Mouse (Mus musculus) bone marrow, adult 2 months (tissue): ENCODE data around the gene Eif2s1. TPM values are rescaled to one million over a fixed set of nuclear protein-coding genes. Genes with fewer than 3 reads are reported as not detected.

Source experiments
- H3K27ac ChIP-seq: fragments of 200-500 bp; 2 replicates; pipeline ENCODE4 v1.5.1; 2012; ENCODE audit warnings: low read depth, mild to moderate bottlenecking, control low read depth, inconsistent platforms, low read length; ENCODE audit not compliant: control insufficient read depth, poor library complexity, insufficient read depth
- H3K4me1 ChIP-seq: fragments of 200-500 bp; 2 replicates; pipeline ENCODE4 v1.6.1; 2011; ENCODE audit warnings: low read length; ENCODE audit not compliant: control insufficient read depth, insufficient read depth
- H3K4me3 ChIP-seq: fragments of 200-500 bp; replicated peaks from 2 replicates; pipeline ENCODE3; 2011; ENCODE audit warnings: mild to moderate bottlenecking, low read depth, low read length, control low read depth; ENCODE audit not compliant: control insufficient read depth
- CTCF ChIP-seq: fragments of 200-500 bp; IDR thresholded peaks from 2 replicates; pipeline ENCODE4 v1.5.1; 2011; ENCODE audit warnings: low read length, control low read depth; ENCODE audit not compliant: control insufficient read depth, insufficient read depth
- POLR2A ChIP-seq: fragments of 200-500 bp; IDR thresholded peaks from 2 replicates; pipeline ENCODE4 v1.6.1; 2011; ENCODE audit warnings: low read depth, mild to moderate bottlenecking, control low read depth, low read length, borderline replicate concordance; ENCODE audit not compliant: control insufficient read depth
- WGBS: fragments of 180-500 bp; shearing (Covaris S2); methylation state at CpG from one replicate; pipeline ENCODE4 v1.1.7; 2018; 5-methylcytosine and 5-hydroxymethylcytosine counted together
- polyA plus RNA-seq: library from polyadenylated mRNA; stranded (reverse); fragments of >200 nt; gene quantifications from 2 replicates; pipeline ENCODE4 v1.2.4, GENCODE M21; 2011; ENCODE audit warnings: low replicate concordance; ENCODE audit not compliant: missing spikeins, insufficient read depth, insufficient read length

Eif2s1 gene
- polyA plus RNA-seq, 1 experiment, result 43.2 TPM

DNA sequence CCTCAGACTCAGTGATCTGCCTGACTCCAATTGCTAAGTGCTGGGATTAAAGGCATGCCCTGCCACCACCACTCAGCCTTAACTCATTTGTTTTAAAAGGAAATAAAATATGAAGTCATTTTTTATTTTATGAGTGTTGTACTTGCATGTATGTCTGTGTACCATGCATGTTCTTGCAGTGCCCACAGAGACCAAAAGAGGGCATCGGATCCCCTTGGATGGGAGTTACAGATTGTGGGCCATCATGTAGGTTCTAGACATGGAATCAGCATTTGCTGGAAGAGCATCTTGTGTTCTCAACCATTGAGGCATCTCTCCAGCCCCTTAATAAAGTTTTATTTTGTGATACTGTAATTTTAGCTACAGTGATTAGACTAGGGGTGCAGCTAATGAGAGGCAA is 3.8 kb downstream of the Eif2s1 start:
- WGBS, result 91% methylated on average over 1 of the region's 1 CpGs
- Histone ChIP-seq H3K4me3 (no peak overlapping the region), H3K4me1 (no peaks in the 10 kb centered on the region; the same call in 1 of the 2 replicates), H3K27ac (no peak overlapping the region)
- TF ChIP-seq POLR2A, result no peak
- 0 out of 2 replicates have a peak, but pooled peaks have one; percentile 23 for TF ChIP-seq CTCF

DNA sequence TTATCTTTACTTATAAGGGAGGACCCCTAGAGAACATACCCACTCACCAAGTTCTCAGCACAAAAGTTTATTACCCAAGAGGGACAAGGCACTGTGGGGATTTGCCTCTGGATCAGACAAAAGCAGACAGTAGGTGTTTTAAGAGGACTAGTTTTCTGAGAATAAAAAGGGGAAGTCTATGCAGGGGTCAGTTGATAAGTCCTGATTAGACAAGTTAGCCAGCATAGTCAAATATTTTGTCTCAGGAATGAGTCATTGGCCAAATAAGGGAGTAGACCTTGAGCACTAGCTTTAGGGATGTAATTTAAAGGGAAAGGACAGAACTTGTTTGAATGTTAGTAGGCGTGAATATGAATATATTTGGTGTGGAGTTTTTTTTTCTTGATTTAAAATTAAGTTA is 6.5 kb downstream of the Eif2s1 start:
- TF ChIP-seq CTCF (no peak), POLR2A (no peak)
- WGBS, result 74% methylated on average over 1 of the region's 1 CpGs
- H3K4me1 ChIP-seq, result no peaks in the 10 kb centered on the region; the same call in 1 of the 2 replicates
- no peak overlapping the region for H3K4me3 ChIP-seq
- H3K27ac ChIP-seq, result no peak overlapping the region

DNA sequence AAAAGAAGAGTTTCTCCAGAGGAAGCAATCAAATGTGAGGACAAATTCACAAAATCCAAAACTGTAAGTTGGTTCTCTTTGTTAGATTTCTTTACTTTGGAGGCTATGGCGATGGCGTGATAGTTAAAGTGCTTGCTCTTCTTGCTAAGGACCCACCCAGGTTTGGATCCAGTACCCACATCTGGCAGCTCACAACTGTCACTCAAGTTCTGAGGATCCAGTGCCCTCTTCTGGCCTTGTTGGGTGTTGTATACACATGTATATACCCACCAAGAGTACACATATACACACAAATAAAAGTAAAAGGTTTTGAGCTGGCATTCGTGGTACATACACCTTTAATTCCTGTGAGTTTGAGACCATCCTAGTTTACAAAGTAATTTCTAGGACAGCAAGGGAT is 13.0 kb downstream of the Eif2s1 start:
- WGBS, result 96% methylated on average over 3 of the region's 3 CpGs
- Histone ChIP-seq H3K4me3 (no peak overlapping the region), H3K27ac (no peak overlapping the region), H3K4me1 (no peaks in the 10 kb centered on the region)
- TF ChIP-seq POLR2A, result no peak
- TF ChIP-seq CTCF, result no peak

DNA sequence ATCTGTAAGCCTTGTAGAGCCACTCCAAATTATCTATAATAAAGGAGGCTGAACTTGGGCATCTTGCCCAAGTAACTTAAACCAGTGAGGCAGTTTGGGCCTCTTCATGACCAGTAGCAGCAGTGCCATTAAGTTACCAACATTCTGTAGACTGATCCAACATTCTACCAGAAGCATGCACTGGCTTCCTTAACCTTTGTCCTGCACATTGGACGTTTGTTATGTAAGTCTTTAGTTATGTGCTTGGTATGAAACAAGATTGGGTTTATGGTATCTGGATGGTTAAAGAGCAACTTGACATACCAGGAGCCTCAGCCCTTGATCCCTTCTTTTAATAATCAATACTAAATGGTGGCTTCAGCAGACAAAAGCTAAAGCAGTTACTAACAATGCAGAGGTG is 28.4 kb downstream of the Eif2s1 start:
- 48% methylated on average over 1 of the region's 1 CpGs for WGBS
- H3K4me3 ChIP-seq, result no peak overlapping the region
- no peak for TF ChIP-seq CTCF
- TF ChIP-seq POLR2A, result no peak
- no peak overlapping the region for H3K27ac ChIP-seq
- no peaks in the 10 kb centered on the region for H3K4me1 ChIP-seq

DNA sequence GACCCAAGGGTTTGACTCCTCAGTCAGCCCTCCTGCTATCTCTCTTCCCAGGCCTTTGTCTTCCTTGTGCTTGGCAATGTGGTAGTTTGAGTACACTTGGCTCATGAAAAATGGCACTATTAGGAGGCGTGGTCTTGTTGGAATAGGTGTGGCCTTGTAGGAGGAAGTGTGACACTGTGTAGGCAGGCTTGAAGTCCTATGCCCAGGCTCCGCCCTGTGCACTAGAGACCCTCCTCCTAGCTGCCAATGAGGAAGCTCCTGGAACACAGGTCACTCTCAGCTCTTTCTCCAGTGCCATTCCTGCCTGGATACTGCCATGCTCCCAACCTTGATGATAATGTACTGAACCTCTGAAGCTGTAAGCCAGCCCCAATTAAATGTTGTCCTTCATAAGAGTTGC is 29.5 kb downstream of the Eif2s1 start:
- TF ChIP-seq POLR2A (no peak), CTCF (no peak)
- Histone ChIP-seq H3K4me1 (no peaks in the 10 kb centered on the region), H3K4me3 (no peak overlapping the region), H3K27ac (no peak overlapping the region)
- WGBS, result 80% methylated on average over 2 of the region's 2 CpGs

DNA sequence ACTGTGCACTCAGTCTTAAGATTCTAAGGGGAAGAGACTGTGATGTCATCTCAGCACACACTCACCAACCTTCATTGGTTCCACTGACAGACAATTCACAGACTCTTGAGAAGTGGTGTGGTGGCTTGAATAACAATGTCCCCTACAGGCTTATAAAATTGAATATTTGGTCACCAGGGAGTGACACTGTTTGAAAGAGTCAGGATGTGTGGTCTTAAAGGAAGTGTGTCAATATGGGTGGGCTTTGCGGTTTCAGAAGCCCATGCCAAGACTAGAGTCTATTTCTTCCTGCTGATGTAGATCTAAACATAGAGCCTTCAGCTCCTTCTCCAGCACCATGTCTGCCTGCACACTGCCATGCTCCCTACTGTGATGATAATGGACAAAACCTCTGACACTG is 36.2 kb downstream of the Eif2s1 start:
- no peak overlapping the region for H3K27ac ChIP-seq
- 64% methylated on average over 1 of the region's 1 CpGs for WGBS
- H3K4me3 ChIP-seq, result no peak overlapping the region
- TF ChIP-seq CTCF (no peak), POLR2A (no peak)
- H3K4me1 ChIP-seq, result no peaks in the 10 kb centered on the region

DNA sequence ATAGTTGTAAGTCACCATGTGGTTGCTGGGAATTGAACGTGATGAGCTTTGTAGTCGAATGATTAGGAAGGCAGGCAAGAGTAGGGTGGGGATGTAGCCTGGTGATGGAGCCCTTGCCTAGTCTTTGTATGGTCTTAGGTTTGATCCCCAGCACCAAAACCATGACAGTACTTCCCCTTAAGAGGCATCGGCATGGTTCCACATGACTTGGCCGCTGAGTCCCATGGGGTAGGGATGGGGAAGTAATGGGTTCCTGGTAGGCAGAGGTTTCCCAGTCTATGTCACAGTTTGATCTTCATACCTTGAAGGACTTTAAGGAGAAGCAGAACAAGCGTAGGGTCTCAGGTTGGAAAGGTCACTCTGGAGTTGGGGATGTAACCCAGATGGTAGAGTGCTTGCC is 39.8 kb downstream of the Eif2s1 start:
- H3K27ac ChIP-seq, result no peak overlapping the region
- 63% methylated on average over 5 of the region's 5 CpGs for WGBS
- H3K4me1 ChIP-seq, result no peaks in the 10 kb centered on the region
- no peak for TF ChIP-seq POLR2A
- TF ChIP-seq CTCF, result no peak
- no peak overlapping the region for H3K4me3 ChIP-seq

DNA sequence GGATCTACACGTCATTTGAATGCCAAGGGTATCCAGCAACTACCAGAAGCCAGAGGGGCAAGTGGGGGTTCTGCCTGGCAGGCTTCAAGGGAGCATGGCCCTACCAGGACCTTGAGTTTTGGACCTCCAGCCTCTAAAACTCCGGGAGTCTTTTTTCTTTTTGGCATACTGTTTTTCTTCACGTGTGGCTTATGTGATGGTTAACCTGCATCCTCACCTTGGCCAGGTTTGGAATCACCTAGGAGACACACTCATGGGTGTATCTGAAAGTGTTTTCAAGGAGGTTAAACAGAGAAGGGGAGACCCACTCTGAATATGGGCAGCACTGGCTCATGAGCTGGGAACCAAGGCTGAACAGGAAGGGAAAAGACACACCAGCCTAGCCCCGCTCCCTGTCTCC is 41.7 kb downstream of the Eif2s1 start:
- H3K4me1 ChIP-seq, result peaks cover 2% of the 10 kb centered on the region; the same call in 1 of the 2 replicates
- H3K27ac ChIP-seq, result no peak overlapping the region
- WGBS, result 86% methylated on average over 4 of the region's 4 CpGs
- TF ChIP-seq POLR2A, result no peak
- no peak for TF ChIP-seq CTCF
- no peak overlapping the region for H3K4me3 ChIP-seq

DNA sequence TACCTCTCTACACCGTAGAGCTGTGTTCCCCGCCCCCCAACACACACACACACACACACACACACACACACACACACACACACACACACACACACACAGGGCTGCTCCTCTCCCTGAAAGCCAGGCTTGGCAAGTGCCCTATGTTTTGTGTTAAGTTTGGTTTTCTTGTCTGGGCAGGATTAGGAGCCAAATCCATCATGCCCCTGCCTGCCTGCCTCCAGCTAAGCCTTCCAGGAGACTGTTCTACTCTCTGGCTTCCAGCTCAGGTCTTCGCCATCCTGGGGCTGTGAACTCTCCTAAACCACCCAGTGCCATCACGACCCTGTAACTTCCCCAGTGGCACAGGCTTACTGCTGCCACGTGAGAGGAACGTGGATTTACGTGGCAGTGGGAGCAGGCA is 42.9 kb downstream of the Eif2s1 start:
- TF ChIP-seq CTCF (no peak), POLR2A (no peak)
- Histone ChIP-seq H3K4me3 (no peak overlapping the region), H3K27ac (no peak overlapping the region), H3K4me1 (peaks cover 2% of the 10 kb centered on the region; the same call in 1 of the 2 replicates)
- WGBS, result 86% methylated on average over 7 of the region's 7 CpGs
